In genomic region chr1:138826841-138827240, GRCm38 (mm10) we compare ENCODE assay signal across 31 mouse cellular contexts. TPM values are rescaled to one million over a fixed set of nuclear protein-coding genes. Genes with fewer than 3 reads are reported as not detected.
DNase-seq lines count a peak whose midpoint lies in the region; ATAC-seq and TF ChIP-seq lines count a peak whose summit lies in the region.
"Had no signal": no experiment of that assay in that cellular context is flagged by ENCODE, and none has a peak within 500 bp of the region (broad histone marks: within the 10 kb centered on the region; RNA-seq: fewer than 3 reads in every experiment).

No protein-coding gene starts in this region.

- no peaks in the 10 kb centered on the region for H3K36me3 ChIP-seq in limb, embryonic 13.5 days
- H3K36me3 ChIP-seq in limb, embryonic 10.5 days, result peaks cover 39% of the 10 kb centered on the region
- no peaks in the 10 kb centered on the region for H3K36me3 ChIP-seq in limb, embryonic 15.5 days
- H3K36me3 ChIP-seq: forebrain, embryonic 10.5 days; heart, embryonic 13.5 days; kidney, embryonic 15.5 days; neural tube, embryonic 13.5 days had no signal

- intact Hi-C loops in heart, postnatal 36 days (cut with DNase I), result no loop called here

- no peak for TF ChIP-seq POLR2A in cerebellum, adult 2 months (IDR thresholded peaks at IDR 0.05; ENCODE audit: borderline replicate concordance, insufficient read depth, low read length)

- H3K27ac ChIP-seq in limb, embryonic 13.5 days, result no peak overlapping the region
- no peak overlapping the region for H3K27ac ChIP-seq in limb, embryonic 10.5 days
- H3K27ac ChIP-seq in limb, embryonic 15.5 days, result no peak overlapping the region
- no peak overlapping the region for H3K27ac ChIP-seq in cerebellum, adult 2 months (ENCODE audit: insufficient read depth, low read length)
- H3K27ac ChIP-seq: forebrain, embryonic 10.5 days; heart, embryonic 13.5 days; kidney, embryonic 15.5 days; left cerebral cortex, adult 2 months; neural tube, embryonic 13.5 days; stomach, postnatal 0 days had no signal

- peaks cover 1% of the 10 kb centered on the region; the same call in 1 of the 2 replicates for H3K27me3 ChIP-seq in limb, embryonic 13.5 days
- H3K27me3 ChIP-seq in limb, embryonic 10.5 days (ENCODE audit: low read depth, poor library complexity, severe bottlenecking), result peaks cover 1% of the 10 kb centered on the region; the same call in 1 of the 2 replicates
- no peaks in the 10 kb centered on the region for H3K27me3 ChIP-seq in limb, embryonic 15.5 days
- peaks cover 3% of the 10 kb centered on the region; the same call in 1 of the 2 replicates for H3K27me3 ChIP-seq in cerebellum, adult 2 months (ENCODE audit: control insufficient read depth, insufficient read depth, low read length)

- TF ChIP-seq CTCF in cerebellum, adult 2 months (IDR thresholded peaks at IDR 0.05; ENCODE audit: borderline replicate concordance, insufficient read depth, low read depth, low read length), result no peak

- no peaks in the 10 kb centered on the region for H3K9me3 ChIP-seq in limb, embryonic 13.5 days
- H3K9me3 ChIP-seq in limb, embryonic 10.5 days (replicated peaks), result no peaks in the 10 kb centered on the region
- H3K9me3 ChIP-seq in limb, embryonic 15.5 days, result no peaks in the 10 kb centered on the region
- H3K9me3 ChIP-seq: forebrain, embryonic 10.5 days; heart, embryonic 13.5 days; kidney, embryonic 15.5 days; neural tube, embryonic 13.5 days had no signal

- H3K9ac ChIP-seq in limb, embryonic 13.5 days, result no peak overlapping the region
- no peak overlapping the region for H3K9ac ChIP-seq in limb, embryonic 15.5 days
- H3K9ac ChIP-seq: heart, embryonic 13.5 days; kidney, embryonic 15.5 days; neural tube, embryonic 13.5 days had no signal

- whole genome bisulfite sequencing in limb, embryonic 13.5 days, result 37% methylated on average over 6 of the region's 6 CpGs
- WGBS in limb, embryonic 10.5 days, result 79% methylated on average over 6 of the region's 6 CpGs
- 19% methylated on average over 6 of the region's 6 CpGs for WGBS in limb, embryonic 15.5 days
- 22% methylated on average over 6 of the region's 6 CpGs for WGBS in cerebellum, adult 2 months

- H3K4me2 ChIP-seq in limb, embryonic 13.5 days (replicated peaks), result 0 out of 2 replicates have a peak overlapping the region, but pooled peaks have one; percentile 2
- 0 out of 2 replicates have a peak overlapping the region, but pooled peaks have one; percentile 2 for H3K4me2 ChIP-seq in limb, embryonic 15.5 days
- H3K4me2 ChIP-seq: heart, embryonic 13.5 days; kidney, embryonic 15.5 days; neural tube, embryonic 13.5 days had no signal

- no peak for DNase-seq in limb, embryonic 10.5 days (ENCODE audit: low spot score)
- DNase-seq in 3134 (ENCODE audit: extremely low read depth, insufficient read length, low spot score), result peak; percentile 55
- DNase-seq in adipocyte (ENCODE audit: low spot score), result peak; percentile 79
- no peak for DNase-seq in cerebellum, adult 2 months
- no peak for DNase-seq in heart, postnatal 36 days
- DNase-seq: adrenal gland, adult 8-10 months; cerebellum, adult 9-10 months; heart, postnatal 10 days; kidney, adult 18-20 months; kidney, postnatal 25 days; liver; lung, postnatal 36 days; right cerebral cortex, postnatal 4 days; thymus, adult 18-20 months; thymus, postnatal 25 days had no signal

- no peak; the same call in 1 of the 2 replicates for ATAC-seq in limb, embryonic 13.5 days (ENCODE audit: low FRiP score, low read depth)
- no peak for ATAC-seq in limb, embryonic 15.5 days (ENCODE audit: insufficient number of reproducible peaks, low FRiP score, low TSS enrichment, low read depth)
- ATAC-seq: activated CD4-positive, CD25-positive, alpha-beta regulatory T cell, adult 4 months; CD4-positive, CD25-positive, alpha-beta regulatory T cell, adult 4 months; forebrain, embryonic 16.5 days; hindbrain, embryonic 16.5 days had no signal

- H3K4me3 ChIP-seq in limb, embryonic 13.5 days, result no peak overlapping the region
- no peak overlapping the region for H3K4me3 ChIP-seq in limb, embryonic 10.5 days
- H3K4me3 ChIP-seq in limb, embryonic 15.5 days, result no peak overlapping the region
- no peak overlapping the region for H3K4me3 ChIP-seq in cerebellum, adult 2 months (replicated peaks; ENCODE audit: insufficient read depth, low read depth, low read length)
- H3K4me3 ChIP-seq: forebrain, embryonic 10.5 days; heart, embryonic 13.5 days; kidney, embryonic 15.5 days; left cerebral cortex, adult 2 months; neural tube, embryonic 13.5 days had no signal

- H3K4me1 ChIP-seq in limb, embryonic 13.5 days, result peaks cover 12% of the 10 kb centered on the region; the same call in 1 of the 2 replicates
- H3K4me1 ChIP-seq in limb, embryonic 10.5 days, result peaks cover 1% of the 10 kb centered on the region; the same call in 1 of the 2 replicates
- peaks cover 7% of the 10 kb centered on the region; the same call in 1 of the 2 replicates for H3K4me1 ChIP-seq in limb, embryonic 15.5 days
- H3K4me1 ChIP-seq in cerebellum, adult 2 months (ENCODE audit: control insufficient read depth, insufficient read depth, low read length), result no peaks in the 10 kb centered on the region
- H3K4me1 ChIP-seq: forebrain, embryonic 10.5 days; heart, embryonic 13.5 days; neural tube, embryonic 13.5 days had no signal

RNA-seq across cellular contexts. Expression of gene Lhx9, which starts 21.5 kb away (rescaled TPM):
- polyA plus RNA-seq in limb, embryonic 13.5 days (2015; fragmentation: Nextera tagmentation; extraction: Ambion mirVana), result 34.5 and 40.2 TPM in 2 replicates
- polyA plus RNA-seq in limb, embryonic 10.5 days (2016; fragmentation: Nextera tagmentation; extraction: Ambion mirVana), result 110 and 114 TPM in 2 replicates
- 11.7 and 13.5 TPM in 2 replicates for polyA plus RNA-seq in limb, embryonic 15.5 days (2015; fragmentation: Nextera tagmentation; extraction: Ambion mirVana)
- polyA plus RNA-seq in cerebellum, adult 2 months (2012; rRNA removed), result 2.9 and 4.2 TPM in 2 replicates
- not detected for total RNA-seq in heart, postnatal 36 days (2021)
- total RNA-seq: adrenal gland, adult 8-10 months; gastrocnemius, adult 8-10 months; gastrocnemius, postnatal 4 days; megakaryocyte, adult 5-6 weeks had no signal
- polyA plus RNA-seq: activated CD4-positive, CD25-positive, alpha-beta regulatory T cell, adult 4 months; CD4-positive, CD25-positive, alpha-beta regulatory T cell, adult 4 months; lung, embryonic 16.5 days had no signal

RNA-seq across cellular contexts. Expression of gene 2310009B15Rik, which starts 29.8 kb away (rescaled TPM):
- polyA plus RNA-seq in limb, embryonic 13.5 days (2015; fragmentation: Nextera tagmentation; extraction: Ambion mirVana), result 44.1 and 46.0 TPM in 2 replicates
- polyA plus RNA-seq in limb, embryonic 10.5 days (2016; fragmentation: Nextera tagmentation; extraction: Ambion mirVana), result 60.2 and 60.6 TPM in 2 replicates
- polyA plus RNA-seq in limb, embryonic 15.5 days (2015; fragmentation: Nextera tagmentation; extraction: Ambion mirVana), result 32.4 and 38.0 TPM in 2 replicates
- 23.5 and 26.4 TPM in 2 replicates for polyA plus RNA-seq in cerebellum, adult 2 months (2012; rRNA removed)
- total RNA-seq in heart, postnatal 36 days (2021), result 10 to 100 TPM; 10.8 to 15.2 TPM

Comparison
In these comparisons a context has a peak if more than half of its experiments do, and no peak if none do; other contexts are left out.
1. DNase-seq: peak in 3134 (single experiment) and adipocyte (single experiment); none in limb, embryonic 10.5 days (single experiment), cerebellum, adult 2 months (0 of 2) and heart, postnatal 36 days (0 of 2).